Mouse (Mus musculus) spleen, adult 2 months (tissue): ENCODE measurements around the gene Ccnl2. TPM values are rescaled to one million over a fixed set of nuclear protein-coding genes. Genes with fewer than 3 reads are reported as not detected.

Experiments used
- DNase-seq, 2 experiments: peaks; one replicate each; pipeline versions ENCODE4 v3.0.0 to v3.0.0-alpha.2; 2012 to 2021; ENCODE audit warnings: low spot score in 2 of 2, low read depth in 1 of 2
- H3K27ac ChIP-seq: fragments of 200-500 bp; 2 replicates; pipeline ENCODE4 v1.5.1; 2012; ENCODE audit warnings: low read length, inconsistent platforms; ENCODE audit not compliant: insufficient read depth
- H3K27me3 ChIP-seq: fragments of 200-500 bp; 2 replicates; pipeline ENCODE4 v1.6.1; 2012; ENCODE audit warnings: mild to moderate bottlenecking, moderate library complexity, low read length, inconsistent platforms; ENCODE audit not compliant: control insufficient read depth, insufficient read depth
- H3K36me3 ChIP-seq: fragments of 200-500 bp; 2 replicates; pipeline ENCODE4 v1.6.1; 2012; ENCODE audit warnings: mild to moderate bottlenecking, low read length, inconsistent platforms; ENCODE audit not compliant: control insufficient read depth, insufficient read depth
- H3K4me1 ChIP-seq: fragments of 200-500 bp; 2 replicates; pipeline ENCODE4 v1.6.1; 2011; ENCODE audit warnings: inconsistent platforms; ENCODE audit not compliant: control insufficient read depth, insufficient read depth, insufficient read length
- H3K4me3 ChIP-seq: fragments of 200-500 bp; 2 replicates; pipeline ENCODE4 v1.5.1; 2011; ENCODE audit warnings: mild to moderate bottlenecking, inconsistent platforms; ENCODE audit not compliant: insufficient read depth, insufficient read length; ENCODE audit errors: extremely low read depth
- CTCF ChIP-seq: fragments of 200-500 bp; IDR thresholded peaks from 2 replicates; pipeline ENCODE4 v1.5.1; 2011; ENCODE audit warnings: mild to moderate bottlenecking, inconsistent platforms; ENCODE audit not compliant: insufficient read depth, insufficient read length, insufficient replicate concordance; ENCODE audit errors: extremely low read depth
- POLR2A ChIP-seq: fragments of 200-500 bp; IDR thresholded peaks from 2 replicates; pipeline ENCODE4 v1.6.1; 2011; ENCODE audit warnings: low read depth, low read length, inconsistent platforms
- WGBS: fragments of 180-500 bp; shearing (Covaris S2); methylation state at CpG from one replicate; pipeline ENCODE4 v1.1.7; 2018; 5-methylcytosine and 5-hydroxymethylcytosine counted together
- polyA plus RNA-seq: library from polyadenylated mRNA; depleted of rRNA; stranded (reverse); fragments of >200 nt; gene quantifications from 2 replicates; pipeline ENCODE4 v1.2.3, GENCODE M21; 2012

Gene Ccnl2
- polyA plus RNA-seq, 1 experiment: 56.2 TPM

DNA sequence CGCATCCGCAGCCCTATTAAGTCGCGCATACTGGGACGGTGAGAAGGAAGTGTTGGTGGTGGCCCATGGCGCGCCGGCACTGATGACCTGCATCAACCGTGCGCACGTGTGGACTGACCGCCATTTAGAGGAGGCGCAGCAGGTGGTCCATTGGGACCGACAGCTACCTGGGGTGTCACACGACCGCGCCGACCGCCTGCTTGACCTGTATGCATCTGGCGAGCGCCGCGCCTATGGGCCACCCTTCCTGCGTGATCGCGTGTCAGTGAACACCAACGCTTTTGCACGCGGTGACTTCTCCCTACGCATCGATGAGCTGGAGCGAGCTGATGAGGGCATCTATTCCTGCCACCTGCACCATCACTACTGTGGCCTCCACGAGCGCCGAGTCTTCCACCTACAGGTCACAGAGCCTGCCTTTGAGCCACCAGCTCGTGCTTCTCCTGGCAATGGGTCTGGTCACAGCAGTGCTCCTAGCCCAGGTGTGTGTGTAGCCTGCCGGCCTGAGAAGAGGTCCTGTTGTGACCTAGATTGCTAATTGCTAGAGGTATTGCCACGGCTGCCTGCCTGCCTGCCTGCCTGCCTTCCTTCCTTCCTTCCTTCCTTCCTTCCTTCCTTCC, 29.5 kb downstream of the Ccnl2 start:
- TF ChIP-seq CTCF: no peak
- no peak for TF ChIP-seq POLR2A

GRCm38 (mm10) chr4:155843231-155843630, 30.9 kb downstream of the Ccnl2 start:
- Histone ChIP-seq H3K27me3 (no peaks in the 10 kb centered on the region), H3K4me1 (peaks cover 21% of the 10 kb centered on the region; the same call in 1 of the 2 replicates), H3K27ac (no peak overlapping the region), H3K36me3 (no peaks in the 10 kb centered on the region), H3K4me3 (no peak overlapping the region)
- 92% methylated on average over 5 of the region's 5 CpGs for WGBS
- TF ChIP-seq POLR2A: no peak
- TF ChIP-seq CTCF: no peak
- no peak for DNase-seq

More for the DNA sequence above, 29.5 kb downstream of the Ccnl2 start:
- Histone ChIP-seq H3K27me3 (no peaks in the 10 kb centered on the region), H3K27ac (no peak overlapping the region), H3K4me3 (peak overlapping the region; percentile 53; the same call in 1 of the 2 replicates), H3K4me1 (peaks cover 16% of the 10 kb centered on the region; the same call in 1 of the 2 replicates), H3K36me3 (no peaks in the 10 kb centered on the region)
- no peak for DNase-seq
- 56% methylated on average over 38 of the region's 38 CpGs for WGBS

DNA sequence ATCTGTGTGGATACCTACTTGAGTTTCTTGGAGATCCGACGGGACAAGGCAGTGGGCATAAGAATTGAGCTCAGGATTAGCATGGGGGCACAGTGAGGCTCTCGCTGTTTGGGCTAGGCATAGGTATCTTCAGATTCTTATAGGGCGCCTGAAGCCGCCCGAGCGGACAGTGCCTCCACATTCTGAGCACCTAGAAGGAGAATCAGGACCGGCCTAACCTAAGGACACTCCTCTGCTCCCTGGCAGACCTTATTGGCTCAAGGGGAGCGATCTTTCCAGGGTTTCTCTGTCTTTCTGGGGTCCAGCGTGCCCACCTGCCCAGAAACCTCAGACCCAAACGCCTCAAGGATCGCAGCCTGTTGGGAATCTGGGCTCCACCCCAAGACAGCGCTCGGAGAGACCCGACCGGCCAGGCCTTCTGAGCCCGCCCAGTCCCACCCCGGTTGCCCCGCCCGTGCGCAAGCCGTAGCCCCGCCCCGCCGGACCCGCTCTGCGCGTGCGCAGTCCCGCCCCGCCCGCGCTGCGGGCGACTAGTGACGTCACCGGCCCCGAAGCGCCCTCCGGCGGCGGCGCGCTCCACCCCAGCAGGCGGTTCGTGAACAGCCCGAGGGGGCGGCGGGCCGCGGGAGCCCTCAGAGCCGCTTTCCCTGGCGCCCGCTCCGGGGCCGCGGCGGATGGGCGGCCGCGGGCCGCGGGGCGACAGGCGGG, 34.7 kb downstream of the Ccnl2 start, which contains the start of gene Dvl1:
Dvl1 (plus strand) TSS at position 532 of the 708 bp plus-strand sequence.
- no peaks in the 10 kb centered on the region for H3K36me3 ChIP-seq
- peak within 1 kb of the TSS; percentile 75 for H3K4me3 ChIP-seq
- H3K27me3 ChIP-seq: no peaks in the 10 kb centered on the region
- DNase-seq: peak; percentile 71 to 92
- WGBS: 3% methylated on average over 64 of the region's 65 CpGs
- TF ChIP-seq POLR2A (peak; percentile 49; the same call in 1 of the 2 replicates), CTCF (peak; percentile 40; the same call in 1 of the 2 replicates)
- H3K27ac ChIP-seq: peak within 1 kb of the TSS; percentile 61
- peaks cover 16% of the 10 kb centered on the region; the same call in 1 of the 2 replicates for H3K4me1 ChIP-seq

DNA sequence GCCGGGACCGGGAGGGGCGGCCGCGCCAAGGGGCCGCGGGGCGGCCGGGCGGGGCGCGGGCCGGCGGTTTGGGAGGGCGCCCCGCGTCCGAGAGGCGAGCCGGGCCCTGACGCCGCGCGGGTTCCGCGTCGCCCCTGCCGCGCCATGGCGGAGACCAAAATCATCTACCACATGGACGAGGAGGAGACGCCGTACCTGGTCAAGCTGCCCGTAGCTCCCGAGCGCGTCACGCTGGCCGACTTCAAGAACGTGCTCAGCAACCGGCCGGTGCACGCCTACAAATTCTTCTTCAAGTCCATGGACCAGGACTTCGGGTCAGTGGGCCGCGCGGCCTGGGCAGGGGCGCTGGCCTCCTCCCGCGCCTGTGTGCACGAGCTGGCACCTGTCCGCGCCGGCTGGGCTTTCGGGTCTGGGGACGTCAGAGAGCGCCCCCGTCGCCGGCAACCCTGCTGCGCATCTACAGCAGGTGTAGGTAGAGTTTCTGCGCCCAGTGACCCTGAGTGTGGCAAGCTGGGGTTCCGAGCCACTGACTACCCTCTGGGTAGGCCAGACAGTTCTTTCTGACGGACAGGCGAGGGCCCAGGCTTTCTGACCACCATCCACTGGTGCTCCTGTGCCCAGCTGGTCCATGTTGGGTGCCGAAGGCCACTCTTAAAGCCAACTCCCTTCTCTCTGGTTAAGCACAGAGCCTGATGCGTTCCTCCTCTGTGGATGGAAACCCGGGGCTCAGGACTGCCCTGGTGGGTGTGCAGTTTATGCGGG, 35.5 kb downstream of the Ccnl2 start:
- DNase-seq: peak in 1 of 2 experiments; percentile 37
- WGBS: 3% methylated on average over 65 of the region's 69 CpGs
- Histone ChIP-seq H3K36me3 (no peaks in the 10 kb centered on the region), H3K4me1 (peaks cover 16% of the 10 kb centered on the region; the same call in 1 of the 2 replicates), H3K27me3 (no peaks in the 10 kb centered on the region), H3K4me3 (peak overlapping the region; percentile 75), H3K27ac (no peak overlapping the region; the same call in 1 of the 2 replicates)
- TF ChIP-seq POLR2A (no peak), CTCF (no peak)

- Histone ChIP-seq H3K4me1 (peaks cover 16% of the 10 kb centered on the region; the same call in 1 of the 2 replicates), H3K27ac (no peak overlapping the region), H3K27me3 (no peaks in the 10 kb centered on the region), H3K36me3 (no peaks in the 10 kb centered on the region), H3K4me3 (peak overlapping the region; percentile 75; the same call in 1 of the 2 replicates)
- TF ChIP-seq CTCF (no peak), POLR2A (no peak)
- DNase-seq: no peak
- WGBS: 79% methylated on average over 7 of the region's 7 CpGs
Measured at GRCm38 (mm10) chr4:155848434-155849095, 36.3 kb downstream of the Ccnl2 start.

DNA sequence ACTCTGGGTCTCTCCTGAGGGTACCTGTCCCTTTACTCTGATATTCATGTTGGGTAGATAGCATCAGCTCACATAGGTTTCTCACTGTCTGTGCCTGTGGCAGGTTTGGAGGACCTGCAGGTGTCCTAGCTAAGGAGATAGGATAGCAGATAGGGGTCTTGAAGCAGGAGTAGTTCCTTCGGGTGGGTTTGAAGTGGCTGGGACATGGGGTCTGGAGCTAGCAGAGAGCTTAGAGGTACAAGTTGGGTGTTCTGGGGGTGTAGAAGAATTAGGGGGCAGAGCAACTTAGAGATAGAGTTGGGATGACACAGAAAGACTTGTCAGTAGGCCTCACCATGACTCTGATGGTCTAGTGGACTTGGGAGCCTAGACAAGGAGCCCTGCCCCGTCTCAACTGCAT, 37.1 kb downstream of the Ccnl2 start:
- Histone ChIP-seq H3K4me1 (peaks cover 16% of the 10 kb centered on the region; the same call in 1 of the 2 replicates), H3K36me3 (no peaks in the 10 kb centered on the region; the same call in 1 of the 2 replicates), H3K27me3 (no peaks in the 10 kb centered on the region), H3K27ac (no peak overlapping the region), H3K4me3 (no peak overlapping the region)
- TF ChIP-seq CTCF (no peak), POLR2A (no peak)
- DNase-seq: no peak
- 75% methylated on average over 2 of the region's 2 CpGs for WGBS
